Mouse (Mus musculus) kidney, embryonic 16.5 days (tissue): ENCODE measurements at regions not wholly inside any gene's neighbourhood (a gene's known extent, or its start where the extent isn't known, plus 50 kb on each side); places are given as distances from the start of the nearest gene placed in this dataset.

Source experiments
- ATAC-seq: fragments of 200-750 bp; cut with Nextera tagmentation; 2 replicates; pipeline ENCODE4 v1.8.0; 2017; ENCODE audit warnings: moderate TSS enrichment; ENCODE audit not compliant: low FRiP score, low TSS enrichment
- H3K27ac ChIP-seq: fragments of 300-500 bp; sonication (generic); 2 replicates; pipeline ENCODE4 v1.5.1; 2014; ENCODE audit warnings: low read length
- H3K27me3 ChIP-seq: fragments of 300-500 bp; sonication (generic); 2 replicates; pipeline ENCODE4 v1.6.1; 2014; ENCODE audit warnings: low read length, control low read depth, mixed read lengths; ENCODE audit not compliant: insufficient read depth
- H3K36me3 ChIP-seq: fragments of 300-500 bp; sonication (generic); 2 replicates; pipeline ENCODE4 v1.6.1; 2014; ENCODE audit warnings: low read length, control low read depth, mixed read lengths; ENCODE audit not compliant: insufficient read depth
- H3K4me1 ChIP-seq: fragments of 300-500 bp; sonication (generic); 2 replicates; pipeline ENCODE4 v1.6.1; 2014; ENCODE audit warnings: low read length, control low read depth, mixed read lengths; ENCODE audit not compliant: insufficient read depth
- H3K4me2 ChIP-seq: fragments of 300-500 bp; sonication (generic); replicated peaks from 2 replicates; pipeline ENCODE4 v1.6.1; 2014; ENCODE audit warnings: low read depth, low read length
- H3K4me3 ChIP-seq: fragments of 300-500 bp; sonication (generic); 2 replicates; pipeline ENCODE4 v1.5.1; 2014; ENCODE audit warnings: mild to moderate bottlenecking, low read length
- H3K9ac ChIP-seq: fragments of 300-500 bp; sonication (generic); replicated peaks from 2 replicates; pipeline ENCODE4 v1.6.1; 2014; ENCODE audit warnings: low read length
- H3K9me3 ChIP-seq: fragments of 300-500 bp; sonication (generic); 2 replicates; pipeline ENCODE4 v1.6.1; 2016; ENCODE audit warnings: low read length, control low read depth
- WGBS: fragments of 180-500 bp; shearing (Covaris S2); extraction: QIAGEN DNeasy Blood & Tissue Kit; methylation state at CpG from one replicate; pipeline ENCODE4 v1.1.7; 2014; 5-methylcytosine and 5-hydroxymethylcytosine counted together

DNA sequence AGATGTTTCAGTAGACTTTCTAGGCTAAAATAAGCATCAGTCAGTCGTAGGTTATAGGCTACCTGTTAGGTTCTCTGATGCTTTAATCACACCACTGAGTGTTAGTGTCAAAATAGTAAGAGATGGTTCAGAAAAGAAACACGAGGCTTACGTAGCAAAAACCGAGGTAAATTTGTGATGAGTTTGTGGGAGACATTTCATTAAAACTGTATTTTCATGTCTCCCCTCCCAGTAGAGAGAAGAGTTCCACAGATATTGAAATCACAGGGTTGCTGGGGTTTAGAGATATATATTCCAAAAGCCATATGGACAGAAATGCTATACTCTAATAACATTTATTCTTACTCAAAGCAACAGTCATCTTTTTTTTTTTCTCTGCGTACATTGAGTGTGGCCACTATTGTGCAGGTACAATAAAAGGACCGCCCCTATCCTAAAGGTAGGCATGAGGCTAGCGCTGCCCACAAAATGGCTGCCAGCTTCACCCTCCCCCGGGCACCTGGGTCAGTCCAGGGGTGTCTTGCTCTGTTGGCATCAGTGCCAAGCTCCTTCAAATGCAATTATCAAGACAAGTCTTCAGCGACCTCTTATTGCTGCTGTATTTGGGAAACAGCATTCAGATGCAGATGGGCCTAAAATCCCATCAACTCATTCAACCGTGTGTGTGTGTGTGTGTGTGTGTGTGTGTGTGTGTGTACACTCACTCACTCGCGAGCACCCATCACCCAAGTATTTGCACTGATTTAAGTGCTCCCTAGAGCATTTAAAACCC, 147.4 kb upstream of the Lef1 start:
- no peak overlapping the region for H3K4me3 ChIP-seq
- no peaks in the 10 kb centered on the region for H3K27me3 ChIP-seq
- no peak overlapping the region for H3K27ac ChIP-seq
- ATAC-seq, result no peak
- 67% methylated on average over 12 of the region's 12 CpGs for WGBS
- H3K4me2 ChIP-seq, result peak overlapping the region; percentile 30; the same call in 1 of the 2 replicates
- no peaks in the 10 kb centered on the region for H3K9me3 ChIP-seq
- no peaks in the 10 kb centered on the region for H3K36me3 ChIP-seq
- 0 out of 2 replicates have a peak, but pooled peaks cover 3% of the 10 kb centered on the region for H3K4me1 ChIP-seq
- H3K9ac ChIP-seq, result no peak overlapping the region

DNA sequence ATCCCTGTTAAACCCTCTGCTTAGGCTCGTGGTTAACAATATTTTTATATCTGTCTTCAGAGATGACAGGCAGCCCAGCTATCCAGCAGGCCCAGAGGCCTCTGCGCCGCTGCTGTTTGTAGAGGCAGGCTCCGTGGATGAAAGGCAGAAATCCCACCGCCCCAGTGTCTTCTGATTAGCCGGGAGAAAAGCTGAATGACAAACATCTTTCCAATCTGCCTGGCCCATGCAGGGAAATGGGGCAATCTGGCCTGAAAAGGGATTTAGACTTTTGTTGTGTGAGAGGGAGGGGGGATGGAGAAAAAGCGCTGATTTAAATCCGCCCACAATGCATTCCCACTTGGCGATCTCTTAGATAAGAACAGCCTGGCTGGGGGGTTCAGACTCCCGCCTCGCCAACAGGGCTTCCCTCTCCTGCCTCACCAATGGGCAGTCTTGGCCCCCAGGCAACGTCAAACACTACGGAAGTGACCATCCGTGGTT, 148.1 kb upstream of the Lef1 start:
- Histone ChIP-seq H3K9me3 (no peaks in the 10 kb centered on the region), H3K4me1 (0 out of 2 replicates have a peak, but pooled peaks cover 3% of the 10 kb centered on the region), H3K9ac (no peak overlapping the region), H3K36me3 (no peaks in the 10 kb centered on the region), H3K4me2 (no peak overlapping the region), H3K27ac (no peak overlapping the region), H3K27me3 (no peaks in the 10 kb centered on the region), H3K4me3 (no peak overlapping the region)
- WGBS, result 43% methylated on average over 14 of the region's 14 CpGs
- no peak for ATAC-seq

DNA sequence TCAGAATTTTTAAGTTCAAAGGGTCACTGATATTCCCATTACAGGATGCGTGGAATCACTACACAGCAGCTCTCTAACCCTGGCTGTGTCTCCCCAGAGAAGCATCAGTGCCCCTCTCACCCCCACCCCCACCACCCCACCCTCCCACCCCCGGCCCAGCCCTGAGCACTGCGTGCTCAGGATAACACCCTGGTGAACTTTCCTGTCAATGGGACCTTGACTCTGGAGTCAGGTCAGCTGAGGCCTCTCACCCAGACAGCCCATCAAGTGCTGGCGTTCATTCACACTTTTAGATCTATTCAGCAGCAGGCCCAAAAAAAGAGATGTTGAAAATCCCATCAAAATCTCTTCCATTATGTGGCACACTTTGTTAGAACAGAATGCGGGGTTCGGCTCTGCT, 148.6 kb upstream of the Lef1 start:
- 59% methylated on average over 6 of the region's 6 CpGs for WGBS
- Histone ChIP-seq H3K9me3 (no peaks in the 10 kb centered on the region), H3K9ac (no peak overlapping the region), H3K27ac (no peak overlapping the region), H3K36me3 (no peaks in the 10 kb centered on the region), H3K4me2 (no peak overlapping the region), H3K27me3 (no peaks in the 10 kb centered on the region), H3K4me1 (0 out of 2 replicates have a peak, but pooled peaks cover 3% of the 10 kb centered on the region), H3K4me3 (no peak overlapping the region)
- ATAC-seq, result no peak

DNA sequence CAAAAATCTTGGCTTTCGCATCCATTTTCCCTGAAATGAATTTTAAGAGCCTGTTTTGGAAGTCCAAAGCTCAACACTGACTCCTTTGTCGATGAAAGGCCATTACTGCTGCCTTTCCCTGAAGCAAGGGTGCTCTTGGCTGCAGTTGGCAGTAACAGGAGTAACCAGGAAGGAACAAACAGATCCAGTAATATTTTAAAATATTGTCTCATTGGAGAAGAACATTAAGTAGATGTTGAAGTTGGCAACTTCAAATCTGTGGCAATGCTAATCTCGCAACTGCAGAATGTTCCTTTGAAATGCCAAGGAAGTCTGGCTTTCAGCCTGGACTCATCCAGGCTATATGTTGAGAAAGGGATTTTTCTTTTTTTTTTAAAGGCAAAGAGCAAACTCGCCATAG, 154.3 kb upstream of the Lef1 start:
- Histone ChIP-seq H3K27me3 (no peaks in the 10 kb centered on the region), H3K4me1 (no peaks in the 10 kb centered on the region), H3K9me3 (no peaks in the 10 kb centered on the region; the same call in 1 of the 2 replicates), H3K36me3 (no peaks in the 10 kb centered on the region), H3K9ac (no peak overlapping the region), H3K27ac (no peak overlapping the region), H3K4me2 (no peak overlapping the region), H3K4me3 (no peak overlapping the region)
- no peak for ATAC-seq
- 79% methylated on average over 4 of the region's 4 CpGs for WGBS

DNA sequence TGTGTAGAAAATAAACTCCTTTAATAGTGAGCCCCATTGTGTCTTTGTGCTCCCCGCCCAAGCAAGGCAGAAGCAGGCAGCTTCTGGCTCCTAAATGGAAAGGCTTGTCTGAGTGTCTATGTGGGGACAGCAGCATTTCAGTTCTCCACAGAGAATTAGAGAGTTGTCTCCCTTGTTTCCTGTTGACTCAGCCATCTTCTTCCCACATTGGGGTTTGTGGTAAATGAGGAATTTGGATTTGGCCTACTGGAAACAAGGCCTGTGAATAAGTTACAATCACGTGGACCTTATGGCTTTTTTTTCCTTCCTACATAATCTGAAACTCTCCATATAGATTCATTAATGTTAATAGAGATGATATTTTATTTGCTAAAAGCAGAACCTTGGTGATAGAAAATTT, 158.9 kb upstream of the Lef1 start:
- Histone ChIP-seq H3K27ac (no peak overlapping the region), H3K36me3 (no peaks in the 10 kb centered on the region), H3K4me2 (no peak overlapping the region), H3K4me1 (peaks cover 5% of the 10 kb centered on the region), H3K9me3 (no peaks in the 10 kb centered on the region; the same call in 1 of the 2 replicates), H3K27me3 (no peaks in the 10 kb centered on the region), H3K4me3 (no peak overlapping the region), H3K9ac (no peak overlapping the region)
- no peak for ATAC-seq
- 86% methylated on average over 2 of the region's 2 CpGs for WGBS

DNA sequence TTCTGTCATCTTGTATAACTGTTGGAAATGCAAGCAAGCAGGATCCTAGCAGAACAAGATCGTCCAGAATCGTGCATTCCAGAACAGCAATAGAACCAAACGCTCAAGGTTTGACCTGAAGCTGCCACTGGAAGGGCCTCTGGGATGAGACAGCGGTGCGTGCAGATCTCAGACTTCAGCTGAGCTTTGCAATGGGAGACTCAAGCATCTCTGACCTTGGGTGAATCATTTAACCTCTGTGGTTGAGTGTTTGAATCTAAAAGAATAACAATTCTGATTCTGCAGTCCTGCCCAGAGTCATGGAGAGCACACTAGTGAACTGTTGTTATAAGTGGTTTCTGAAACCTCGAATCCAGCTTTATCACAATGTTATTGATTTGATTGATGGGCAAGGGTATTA, 159.4 kb upstream of the Lef1 start:
- no peak for ATAC-seq
- WGBS, result 82% methylated on average over 6 of the region's 6 CpGs
- Histone ChIP-seq H3K9ac (no peak overlapping the region), H3K4me3 (no peak overlapping the region), H3K27ac (no peak overlapping the region), H3K27me3 (no peaks in the 10 kb centered on the region), H3K4me1 (peaks cover 7% of the 10 kb centered on the region), H3K4me2 (no peak overlapping the region), H3K36me3 (no peaks in the 10 kb centered on the region), H3K9me3 (no peaks in the 10 kb centered on the region; the same call in 1 of the 2 replicates)

DNA sequence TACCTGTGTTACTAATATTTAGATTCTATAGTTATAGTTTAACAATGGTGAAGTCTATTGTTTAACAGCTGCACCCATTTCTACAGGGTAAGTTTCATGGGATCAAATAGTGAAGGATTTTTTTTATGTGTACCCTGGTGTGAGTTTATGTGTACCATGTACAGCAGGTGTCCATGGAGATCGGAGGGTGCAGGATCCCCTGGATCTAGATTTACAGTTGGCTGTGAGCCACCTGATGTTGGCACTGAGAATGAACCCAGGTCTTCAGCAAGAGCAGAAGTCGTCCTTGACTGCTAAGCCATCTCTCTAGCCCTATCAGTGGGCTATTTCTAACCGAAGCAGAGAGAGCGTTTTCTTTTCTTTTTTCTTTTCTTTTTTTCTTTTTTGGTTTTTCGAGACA, 162.4 kb upstream of the Lef1 start:
- 84% methylated on average over 5 of the region's 5 CpGs for WGBS
- H3K4me2 ChIP-seq, result no peak overlapping the region
- H3K4me1 ChIP-seq, result peaks cover 17% of the 10 kb centered on the region
- H3K9ac ChIP-seq, result no peak overlapping the region
- no peaks in the 10 kb centered on the region for H3K36me3 ChIP-seq
- H3K27me3 ChIP-seq, result no peaks in the 10 kb centered on the region
- H3K27ac ChIP-seq, result no peak overlapping the region
- H3K4me3 ChIP-seq, result no peak overlapping the region
- no peak for ATAC-seq
- H3K9me3 ChIP-seq, result no peaks in the 10 kb centered on the region

DNA sequence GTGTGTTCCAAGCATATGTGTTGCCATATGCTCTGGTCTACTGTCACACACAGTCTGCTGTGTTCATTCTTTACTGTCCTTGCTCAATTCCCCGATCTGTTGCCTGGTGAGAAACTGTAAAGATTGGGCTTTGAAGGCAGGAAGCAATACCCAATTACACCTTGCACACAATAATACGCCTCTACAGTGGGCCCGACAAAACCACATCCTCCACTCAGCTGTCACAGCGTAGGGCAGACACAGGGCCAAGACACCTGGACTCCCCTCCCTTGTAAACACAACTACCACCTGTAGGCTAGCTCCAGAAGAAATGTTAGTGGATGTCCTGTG, 163.0 kb upstream of the Lef1 start:
- Histone ChIP-seq H3K4me3 (no peak overlapping the region), H3K9me3 (no peaks in the 10 kb centered on the region), H3K27ac (no peak overlapping the region), H3K9ac (no peak overlapping the region), H3K4me1 (peaks cover 17% of the 10 kb centered on the region), H3K27me3 (no peaks in the 10 kb centered on the region), H3K36me3 (no peaks in the 10 kb centered on the region), H3K4me2 (no peak overlapping the region)
- WGBS, result 79% methylated on average over 4 of the region's 4 CpGs
- ATAC-seq, result no peak

DNA sequence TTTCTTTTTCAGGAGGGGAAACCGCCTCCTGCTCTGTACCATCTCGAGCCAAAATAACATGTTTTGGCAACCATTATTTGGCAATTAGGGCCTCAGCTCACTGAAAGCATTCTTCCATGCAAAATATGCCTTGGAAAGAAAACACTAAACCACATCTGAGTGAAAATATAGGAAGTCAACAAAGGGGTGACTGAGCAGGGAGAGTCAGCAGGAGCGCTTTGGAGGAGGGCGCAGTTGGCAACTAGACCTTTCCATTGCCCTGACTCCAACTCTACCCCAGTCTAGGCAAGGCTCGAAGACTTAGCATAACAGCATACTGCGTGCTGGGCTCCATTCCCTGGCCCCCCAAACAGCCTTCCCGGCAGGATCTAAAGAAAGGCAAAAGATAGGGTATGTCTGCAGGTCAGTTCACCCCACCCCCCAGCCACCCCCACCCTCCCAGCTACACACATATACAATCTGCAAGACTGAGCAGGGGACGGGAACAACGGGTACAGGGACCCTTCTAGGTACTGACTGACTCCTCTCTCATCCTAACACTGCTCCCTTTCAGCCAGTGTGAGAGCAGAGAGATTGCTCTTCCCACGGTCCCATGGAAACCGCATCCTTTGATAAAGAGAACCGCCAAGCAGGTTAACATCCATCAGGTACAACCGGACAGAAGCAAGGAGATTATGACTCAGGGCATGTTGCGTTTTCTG, 163.5 kb upstream of the Lef1 start:
- H3K27ac ChIP-seq, result peak overlapping the region; percentile 76
- H3K9me3 ChIP-seq, result no peaks in the 10 kb centered on the region
- no peak overlapping the region; the same call in 1 of the 2 replicates for H3K9ac ChIP-seq
- peak overlapping the region; percentile 83 for H3K4me2 ChIP-seq
- H3K27me3 ChIP-seq, result no peaks in the 10 kb centered on the region
- 0 out of 2 replicates have a peak, but pooled peaks have one; percentile 55 for ATAC-seq
- H3K4me1 ChIP-seq, result peaks cover 17% of the 10 kb centered on the region
- WGBS, result 80% methylated on average over 14 of the region's 14 CpGs
- H3K4me3 ChIP-seq, result peak overlapping the region; percentile 47; the same call in 1 of the 2 replicates
- no peaks in the 10 kb centered on the region for H3K36me3 ChIP-seq
